Mouse (Mus musculus): ENCODE measurements around the gene Sh3pxd2a.

- no peak for TF ChIP-seq CTCF (conservative IDR thresholded peaks at IDR 0.05 in 1 of 2, IDR thresholded peaks at IDR 0.05 in 1 of 2; ENCODE audit: low read depth in 2 of 2, low read length in 2 of 2)
- TF ChIP-seq NRF1 (IDR thresholded peaks at IDR 0.05; ENCODE audit: low read depth, low read length), result no peak
- TF ChIP-seq RCOR1 (conservative IDR thresholded peaks at IDR 0.05; ENCODE audit: low read depth, low read length), result no peak
- no peak for TF ChIP-seq E2F4 (IDR thresholded peaks at IDR 0.05; ENCODE audit: insufficient replicate concordance, low read depth, low read length)
- TF ChIP-seq POLR2A (IDR thresholded peaks at IDR 0.05; ENCODE audit: low read depth, low read length), result no peak
Observed at GRCm38 (mm10) chr19:47319521-47320330, 144.5 kb downstream of the Sh3pxd2a start.

All from CH12.LX (cell line).